Mouse (Mus musculus): Measurements from ENCODE around the gene Myo6. TPM values are rescaled to one million over a fixed set of nuclear protein-coding genes. Genes with fewer than 3 reads are reported as not detected.

Myo6 gene
- total and polyA plus RNA-seq, 2 experiments from 2014 or later: 25.5 to 44.6 TPM

- no peaks in the 10 kb centered on the region for H3K4me1 ChIP-seq (ENCODE audit: insufficient read depth, low read length)
- no peak overlapping the region for H3K4me2 ChIP-seq (ENCODE audit: low read depth, low read length, poor library complexity, severe bottlenecking)
- H3K36me3 ChIP-seq (ENCODE audit: insufficient read depth, low read length): no peaks in the 10 kb centered on the region
- H3K27ac ChIP-seq (ENCODE audit: low read depth, low read length): no peak overlapping the region
- WGBS: 34% methylated on average over 3 of the region's 3 CpGs
- no peak for DNase-seq (ENCODE audit: low spot score)
- no peak for ATAC-seq (ENCODE audit: low FRiP score)
- H3K9me3 ChIP-seq (ENCODE audit: low read length): no peaks in the 10 kb centered on the region
- no peak overlapping the region for H3K9ac ChIP-seq (replicated peaks; ENCODE audit: low read length, poor library complexity, severe bottlenecking)
- no peak for TF ChIP-seq CTCF (IDR thresholded peaks at IDR 0.05)
- no peak overlapping the region for H3K4me3 ChIP-seq (ENCODE audit: low read depth, low read length)
- H3K27me3 ChIP-seq (ENCODE audit: insufficient read depth, low read length): no peaks in the 10 kb centered on the region
Observed at GRCm38 (mm10) chr9:80185737-80186136, 20.9 kb downstream of the Myo6 start.

GRCm38 (mm10) chr9:80186693-80187092 lies 21.9 kb downstream of the Myo6 start:
- no peak for ATAC-seq (ENCODE audit: low FRiP score)
- no peaks in the 10 kb centered on the region for H3K9me3 ChIP-seq (ENCODE audit: low read length)
- DNase-seq (ENCODE audit: low spot score): no peak
- no peak overlapping the region for H3K4me2 ChIP-seq (ENCODE audit: low read depth, low read length, poor library complexity, severe bottlenecking)
- WGBS: 91% methylated on average over 8 of the region's 8 CpGs
- H3K27ac ChIP-seq (ENCODE audit: low read depth, low read length): no peak overlapping the region
- no peaks in the 10 kb centered on the region for H3K27me3 ChIP-seq (ENCODE audit: insufficient read depth, low read length)
- no peaks in the 10 kb centered on the region for H3K36me3 ChIP-seq (ENCODE audit: insufficient read depth, low read length)
- H3K4me1 ChIP-seq (ENCODE audit: insufficient read depth, low read length): no peaks in the 10 kb centered on the region
- TF ChIP-seq CTCF (IDR thresholded peaks at IDR 0.05): no peak
- no peak overlapping the region for H3K4me3 ChIP-seq (ENCODE audit: low read depth, low read length)
- H3K9ac ChIP-seq (replicated peaks; ENCODE audit: low read length, poor library complexity, severe bottlenecking): no peak overlapping the region

- Histone ChIP-seq H3K4me1 (ENCODE audit: insufficient read depth, low read length) (no peaks in the 10 kb centered on the region), H3K4me3 (ENCODE audit: low read depth, low read length) (no peak overlapping the region), H3K27ac (ENCODE audit: low read depth, low read length) (no peak overlapping the region; the same call in 1 of the 2 replicates), H3K9ac (replicated peaks; ENCODE audit: low read length, poor library complexity, severe bottlenecking) (no peak overlapping the region), H3K4me2 (ENCODE audit: low read depth, low read length, poor library complexity, severe bottlenecking) (no peak overlapping the region), H3K36me3 (ENCODE audit: insufficient read depth, low read length) (no peaks in the 10 kb centered on the region), H3K27me3 (ENCODE audit: insufficient read depth, low read length) (no peaks in the 10 kb centered on the region), H3K9me3 (ENCODE audit: low read length) (no peaks in the 10 kb centered on the region)
- no peak for TF ChIP-seq CTCF (IDR thresholded peaks at IDR 0.05)
- 27% methylated on average over 5 of the region's 5 CpGs for WGBS
- DNase-seq (ENCODE audit: low spot score) (no peak), ATAC-seq (ENCODE audit: low FRiP score) (no peak)
Observed at GRCm38 (mm10) chr9:80188324-80188893, 23.6 kb downstream of the Myo6 start.

- Histone ChIP-seq H3K27ac (ENCODE audit: low read depth, low read length) (no peak overlapping the region), H3K27me3 (ENCODE audit: insufficient read depth, low read length) (no peaks in the 10 kb centered on the region), H3K9ac (replicated peaks; ENCODE audit: low read length, poor library complexity, severe bottlenecking) (no peak overlapping the region), H3K36me3 (ENCODE audit: insufficient read depth, low read length) (no peaks in the 10 kb centered on the region), H3K9me3 (ENCODE audit: low read length) (no peaks in the 10 kb centered on the region), H3K4me1 (ENCODE audit: insufficient read depth, low read length) (no peaks in the 10 kb centered on the region), H3K4me2 (ENCODE audit: low read depth, low read length, poor library complexity, severe bottlenecking) (no peak overlapping the region), H3K4me3 (ENCODE audit: low read depth, low read length) (no peak overlapping the region)
- DNase-seq (ENCODE audit: low spot score) (no peak), ATAC-seq (ENCODE audit: low FRiP score) (no peak)
- TF ChIP-seq CTCF (IDR thresholded peaks at IDR 0.05): no peak
- 68% methylated on average over 6 of the region's 6 CpGs for WGBS
Observed at GRCm38 (mm10) chr9:80191240-80191639, 26.4 kb downstream of the Myo6 start.

- 88% methylated on average over 10 of the region's 10 CpGs for WGBS
Observed at GRCm38 (mm10) chr9:80192324-80192723, 27.5 kb downstream of the Myo6 start.

GRCm38 (mm10) chr9:80194446-80194845 lies 29.6 kb downstream of the Myo6 start:
- 67% methylated on average over 6 of the region's 6 CpGs for WGBS
- Histone ChIP-seq H3K27me3 (ENCODE audit: insufficient read depth, low read length) (no peaks in the 10 kb centered on the region), H3K4me3 (ENCODE audit: low read depth, low read length) (no peak overlapping the region), H3K9ac (replicated peaks; ENCODE audit: low read length, poor library complexity, severe bottlenecking) (no peak overlapping the region), H3K4me2 (ENCODE audit: low read depth, low read length, poor library complexity, severe bottlenecking) (no peak overlapping the region), H3K36me3 (ENCODE audit: insufficient read depth, low read length) (no peaks in the 10 kb centered on the region), H3K27ac (ENCODE audit: low read depth, low read length) (no peak overlapping the region; the same call in 1 of the 2 replicates), H3K9me3 (ENCODE audit: low read length) (no peaks in the 10 kb centered on the region), H3K4me1 (ENCODE audit: insufficient read depth, low read length) (no peaks in the 10 kb centered on the region)
- TF ChIP-seq CTCF (IDR thresholded peaks at IDR 0.05): no peak
- no peak for DNase-seq (ENCODE audit: low spot score)
- ATAC-seq (ENCODE audit: low FRiP score): no peak

More at GRCm38 (mm10) chr9:80192324-80192723, 27.5 kb downstream of the Myo6 start:
- TF ChIP-seq CTCF (IDR thresholded peaks at IDR 0.05): no peak
- H3K4me1 ChIP-seq (ENCODE audit: insufficient read depth, low read length): no peaks in the 10 kb centered on the region
- H3K4me3 ChIP-seq (ENCODE audit: low read depth, low read length): no peak overlapping the region
- H3K27ac ChIP-seq (ENCODE audit: low read depth, low read length): no peak overlapping the region
- H3K9ac ChIP-seq (replicated peaks; ENCODE audit: low read length, poor library complexity, severe bottlenecking): no peak overlapping the region
- H3K36me3 ChIP-seq (ENCODE audit: insufficient read depth, low read length): no peaks in the 10 kb centered on the region
- no peaks in the 10 kb centered on the region for H3K9me3 ChIP-seq (ENCODE audit: low read length)
- ATAC-seq (ENCODE audit: low FRiP score) (no peak), DNase-seq (ENCODE audit: low spot score) (no peak)
- no peaks in the 10 kb centered on the region for H3K27me3 ChIP-seq (ENCODE audit: insufficient read depth, low read length)
- H3K4me2 ChIP-seq (ENCODE audit: low read depth, low read length, poor library complexity, severe bottlenecking): no peak overlapping the region
